Mouse (Mus musculus) ES-CJ7 (cell line): ENCODE data around the gene Ppp2ca.
A peak's percentile ranks its signal among the peaks of the same experiment; 100 is the strongest.
"Not testable (repeated sequence)": the region's sequence is repeated elsewhere in the genome, so short reads cannot be mapped to it uniquely, and the experiment has no call there.

Source experiments
- DNase-seq: peaks from one replicate; pipeline ENCODE4 v3.0.0; 2011; ENCODE audit warnings: low read depth, low spot score

Ppp2ca gene

GRCm38 (mm10) chr11:52130451-52131068 lies 32.1 kb downstream of the Ppp2ca start:
- peak; percentile 44 for DNase-seq

DNA sequence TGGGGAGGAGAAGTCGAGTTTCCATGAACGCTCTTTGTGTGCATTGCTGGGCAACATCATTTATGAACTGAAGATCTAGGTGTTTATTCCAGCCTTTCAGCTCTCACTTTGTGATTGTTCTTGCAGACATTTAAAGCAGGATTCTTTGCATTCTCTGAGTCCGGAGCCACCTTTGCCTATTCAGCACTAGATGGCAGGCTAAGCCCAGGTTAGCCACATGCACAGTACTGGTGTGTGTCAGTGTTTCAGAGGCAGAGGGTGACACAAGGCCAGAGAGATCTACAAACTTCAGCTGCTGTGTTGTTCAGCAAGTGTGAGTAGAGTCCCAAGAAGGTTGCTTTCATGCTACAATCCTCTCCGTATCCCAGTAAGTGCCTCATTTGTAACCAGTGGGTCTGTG lies 45.2 kb downstream of the Ppp2ca start:
- peak; percentile 74 for DNase-seq

- DNase-seq = not testable (repeated sequence)
Measured at GRCm38 (mm10) chr11:52145428-52145827, 46.9 kb downstream of the Ppp2ca start, which contains the start of gene Olfr1373. Gene Olfr1373 (minus strand): TSS chr11:52145528.

GRCm38 (mm10) chr11:52163926-52164325 lies 65.4 kb downstream of the Ppp2ca start:
- DNase-seq = no peak

GRCm38 (mm10) chr11:52167126-52167525 lies 68.6 kb downstream of the Ppp2ca start:
- DNase-seq = peak; percentile 58

DNA sequence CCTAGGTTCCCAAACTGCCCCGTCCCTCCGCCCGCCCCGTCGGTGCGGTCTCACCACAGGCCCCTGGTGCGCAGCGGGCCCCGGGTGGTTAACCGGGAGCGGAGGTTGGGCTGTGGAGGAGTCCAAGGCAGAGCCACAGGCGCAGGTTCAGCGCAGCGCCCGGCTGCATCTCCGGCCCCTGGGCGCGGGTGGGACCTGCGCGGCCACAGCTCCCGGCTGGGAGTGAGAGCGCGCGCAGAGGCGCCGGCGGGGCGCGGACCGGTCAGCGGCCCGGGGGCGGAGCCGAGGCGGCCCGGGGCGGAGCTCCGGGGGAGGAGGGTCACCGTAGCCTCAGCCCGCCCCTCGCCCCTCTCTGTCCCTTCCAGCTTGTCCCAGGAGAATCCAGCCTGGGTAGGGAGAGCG lies 69.4 kb downstream of the Ppp2ca start:
- DNase-seq = not testable (repeated sequence)

GRCm38 (mm10) chr11:52168461-52168860 lies 70.0 kb downstream of the Ppp2ca start:
- no peak for DNase-seq
